Mouse (Mus musculus) liver, embryonic 13.5 days (tissue): Measurements from ENCODE around the gene Sertad1. TPM values are rescaled to one million over a fixed set of nuclear protein-coding genes. Genes with fewer than 3 reads are reported as not detected.

Source experiments
- ATAC-seq: fragments of 200-750 bp; cut with Nextera tagmentation; 2 replicates; pipeline ENCODE4 v1.8.0; 2017; ENCODE audit warnings: low read depth, mild to moderate bottlenecking, moderate number of reproducible peaks, moderate library complexity
- DNase-seq: peaks from one replicate; pipeline ENCODE4 v3.0.0; 2022
- H3K27ac ChIP-seq: fragments of 300-500 bp; sonication (generic); 2 replicates; pipeline ENCODE4 v1.5.1; 2015; ENCODE audit warnings: moderate library complexity, mild to moderate bottlenecking, inconsistent platforms
- H3K27me3 ChIP-seq: fragments of 300-500 bp; sonication (generic); 2 replicates; pipeline ENCODE4 v1.6.1; 2015; ENCODE audit warnings: mild to moderate bottlenecking, inconsistent platforms
- H3K36me3 ChIP-seq: fragments of 300-500 bp; sonication (generic); 2 replicates; pipeline ENCODE4 v1.6.1; 2015; ENCODE audit warnings: mild to moderate bottlenecking, inconsistent platforms
- H3K4me1 ChIP-seq: fragments of 300-500 bp; sonication (generic); replicated peaks from 2 replicates; pipeline ENCODE4 v1.6.1; 2015; ENCODE audit warnings: inconsistent platforms
- H3K4me2 ChIP-seq: fragments of 300-500 bp; sonication (generic); 2 replicates; pipeline ENCODE4 v1.6.1; 2015; ENCODE audit warnings: inconsistent platforms, mild to moderate bottlenecking, moderate library complexity
- H3K4me3 ChIP-seq: fragments of 300-500 bp; sonication (generic); replicated peaks from 2 replicates; pipeline ENCODE4 v1.5.1; 2015; ENCODE audit warnings: mild to moderate bottlenecking, inconsistent platforms
- H3K9ac ChIP-seq: fragments of 300-500 bp; sonication (generic); 2 replicates; pipeline ENCODE4 v1.6.1; 2015; ENCODE audit warnings: mild to moderate bottlenecking, inconsistent platforms
- H3K9me3 ChIP-seq: fragments of 300-500 bp; sonication (generic); replicated peaks from 2 replicates; pipeline ENCODE4 v1.6.1; 2016; ENCODE audit warnings: inconsistent platforms
- WGBS: fragments of 180-500 bp; shearing (Covaris S2); methylation state at CpG from one replicate; pipeline ENCODE4 v1.1.7; 2015; ENCODE audit not compliant: insufficient replicate concordance; 5-methylcytosine and 5-hydroxymethylcytosine counted together
- polyA plus RNA-seq: library from polyadenylated mRNA; unstranded; fragments of >200 nt; fragmentation: Nextera tagmentation; extraction: Ambion mirVana; gene quantifications from 2 replicates; pipeline ENCODE4 v1.2.1, GENCODE M21; 2015

Sertad1 gene
- 20.7 and 21.7 TPM in 2 replicates for polyA plus RNA-seq

GRCm38 (mm10) chr7:27486770-27487697 is at the start of gene Sertad1:
Gene Sertad1, plus strand, starts transcription at chr7:27486910.
- peak within 1 kb of the TSS; percentile 87 for H3K4me3 ChIP-seq
- DNase-seq (peak; percentile 100), ATAC-seq (peak; percentile 78)
- no peaks in the 10 kb centered on the region for H3K27me3 ChIP-seq
- no peaks in the 10 kb centered on the region for H3K9me3 ChIP-seq
- peak within 1 kb of the TSS; percentile 93 for H3K27ac ChIP-seq
- peak within 1 kb of the TSS; percentile 93 for H3K9ac ChIP-seq
- H3K4me2 ChIP-seq, result peak within 1 kb of the TSS; percentile 81
- peaks cover 15% of the 10 kb centered on the region for H3K36me3 ChIP-seq
- under 1% methylated on average over 75 of the region's 80 CpGs for WGBS
- peaks cover 83% of the 10 kb centered on the region for H3K4me1 ChIP-seq

GRCm38 (mm10) chr7:27437544-27437943 is 49.2 kb upstream of the Sertad1 start:
- peaks cover 48% of the 10 kb centered on the region for H3K27me3 ChIP-seq
- no peak overlapping the region for H3K27ac ChIP-seq
- peaks cover 17% of the 10 kb centered on the region for H3K4me1 ChIP-seq
- 42% methylated on average over 5 of the region's 5 CpGs for WGBS
- DNase-seq, result peak; percentile 54
- no peak overlapping the region for H3K4me3 ChIP-seq
- no peaks in the 10 kb centered on the region for H3K36me3 ChIP-seq
- 0 out of 2 replicates have a peak, but pooled peaks cover 4% of the 10 kb centered on the region for H3K9me3 ChIP-seq
- H3K4me2 ChIP-seq, result no peak overlapping the region
- ATAC-seq, result peak; percentile 64; the same call in 1 of the 2 replicates
- no peak overlapping the region for H3K9ac ChIP-seq

- Histone ChIP-seq H3K27ac (no peak overlapping the region), H3K4me1 (0 out of 2 replicates have a peak, but pooled peaks cover 3% of the 10 kb centered on the region), H3K4me2 (no peak overlapping the region), H3K36me3 (no peaks in the 10 kb centered on the region), H3K4me3 (no peak overlapping the region), H3K9me3 (0 out of 2 replicates have a peak, but pooled peaks cover 4% of the 10 kb centered on the region), H3K27me3 (peaks cover 45% of the 10 kb centered on the region), H3K9ac (no peak overlapping the region)
- no peak for ATAC-seq
- WGBS, result 67% methylated on average over 4 of the region's 4 CpGs
- DNase-seq, result no peak
Observed at GRCm38 (mm10) chr7:27440014-27440413, 46.7 kb upstream of the Sertad1 start.

GRCm38 (mm10) chr7:27446051-27446450 is 40.7 kb upstream of the Sertad1 start:
- H3K9ac ChIP-seq, result peak overlapping the region; percentile 68
- H3K27ac ChIP-seq, result no peak overlapping the region
- peaks cover 13% of the 10 kb centered on the region for H3K36me3 ChIP-seq
- no peak for DNase-seq
- no peaks in the 10 kb centered on the region for H3K9me3 ChIP-seq
- H3K4me2 ChIP-seq, result peak overlapping the region; percentile 80
- no peak for ATAC-seq
- H3K4me1 ChIP-seq, result peaks cover 40% of the 10 kb centered on the region
- WGBS, result 11% methylated on average over 18 of the region's 18 CpGs
- H3K4me3 ChIP-seq, result peak overlapping the region; percentile 60
- peaks cover 51% of the 10 kb centered on the region for H3K27me3 ChIP-seq

GRCm38 (mm10) chr7:27446521-27447418 is 39.9 kb upstream of the Sertad1 start:
- peak overlapping the region; percentile 68 for H3K9ac ChIP-seq
- no peaks in the 10 kb centered on the region for H3K9me3 ChIP-seq
- H3K4me1 ChIP-seq, result peaks cover 46% of the 10 kb centered on the region
- peak overlapping the region; percentile 60 for H3K4me3 ChIP-seq
- peak overlapping the region; percentile 80 for H3K4me2 ChIP-seq
- H3K27ac ChIP-seq, result peak overlapping the region; percentile 13; the same call in 1 of the 2 replicates
- peaks cover 51% of the 10 kb centered on the region for H3K27me3 ChIP-seq
- 12% methylated on average over 26 of the region's 53 CpGs for WGBS
- peaks cover 18% of the 10 kb centered on the region for H3K36me3 ChIP-seq
- no peak for DNase-seq
- ATAC-seq, result no peak

- DNase-seq, result peak; percentile 100
- H3K4me2 ChIP-seq, result peak within 1 kb of the TSS; percentile 82
- H3K27ac ChIP-seq, result peak within 1 kb of the TSS; percentile 99
- peaks cover 27% of the 10 kb centered on the region for H3K36me3 ChIP-seq
- WGBS, result 1% methylated on average over 54 of the region's 54 CpGs
- ATAC-seq, result peak; percentile 82
- peak within 1 kb of the TSS; percentile 86 for H3K4me3 ChIP-seq
- H3K9me3 ChIP-seq, result no peaks in the 10 kb centered on the region
- H3K9ac ChIP-seq, result peak within 1 kb of the TSS; percentile 98
- peaks cover 55% of the 10 kb centered on the region for H3K4me1 ChIP-seq
- peaks cover 46% of the 10 kb centered on the region for H3K27me3 ChIP-seq
Observed at GRCm38 (mm10) chr7:27447419-27448286, 39.1 kb upstream of the Sertad1 start, which contains the start of the genes Sptbn4 and Blvrb. Gene Sptbn4, minus strand, starts transcription at chr7:27447686. Gene Blvrb, plus strand, starts transcription at chr7:27447978.

GRCm38 (mm10) chr7:27448421-27449206 is 38.1 kb upstream of the Sertad1 start:
- Histone ChIP-seq H3K27ac (peak overlapping the region; percentile 99), H3K4me3 (peak overlapping the region; percentile 86), H3K4me2 (peak overlapping the region; percentile 82), H3K4me1 (peaks cover 64% of the 10 kb centered on the region), H3K9ac (peak overlapping the region; percentile 98), H3K36me3 (peaks cover 36% of the 10 kb centered on the region), H3K27me3 (peaks cover 38% of the 10 kb centered on the region), H3K9me3 (no peaks in the 10 kb centered on the region)
- WGBS, result 12% methylated on average over 15 of the region's 15 CpGs
- ATAC-seq (peak; percentile 82), DNase-seq (peak; percentile 85)

- 19% methylated on average over 10 of the region's 10 CpGs for WGBS
- H3K4me3 ChIP-seq, result peak overlapping the region; percentile 86
- H3K9ac ChIP-seq, result peak overlapping the region; percentile 98
- ATAC-seq, result no peak
- H3K4me2 ChIP-seq, result peak overlapping the region; percentile 82
- H3K27ac ChIP-seq, result peak overlapping the region; percentile 99
- H3K4me1 ChIP-seq, result peaks cover 72% of the 10 kb centered on the region
- DNase-seq, result peak; percentile 72
- peaks cover 44% of the 10 kb centered on the region for H3K36me3 ChIP-seq
- H3K27me3 ChIP-seq, result peaks cover 31% of the 10 kb centered on the region
- no peaks in the 10 kb centered on the region for H3K9me3 ChIP-seq
Observed at GRCm38 (mm10) chr7:27449256-27449862, 37.4 kb upstream of the Sertad1 start.

GRCm38 (mm10) chr7:27451359-27451758 is 35.4 kb upstream of the Sertad1 start:
- peak overlapping the region; percentile 98 for H3K9ac ChIP-seq
- H3K36me3 ChIP-seq, result peaks cover 64% of the 10 kb centered on the region
- peak overlapping the region; percentile 99 for H3K27ac ChIP-seq
- no peaks in the 10 kb centered on the region for H3K9me3 ChIP-seq
- peak overlapping the region; percentile 82 for H3K4me2 ChIP-seq
- peaks cover 11% of the 10 kb centered on the region for H3K27me3 ChIP-seq
- no peak for DNase-seq
- ATAC-seq, result no peak
- peaks cover 82% of the 10 kb centered on the region for H3K4me1 ChIP-seq
- WGBS, result 91% methylated on average over 2 of the region's 2 CpGs
- H3K4me3 ChIP-seq, result peak overlapping the region; percentile 86
